Mouse (Mus musculus) myocyte (in vitro differentiated cells): ENCODE measurements around the gene Il2.

Experiments
- E2F4 ChIP-seq: IDR thresholded peaks from one replicate; pipeline ENCODE4 v1.6.1; 2011; ENCODE audit warnings: mild to moderate bottlenecking, control low read depth, moderate library complexity; ENCODE audit not compliant: insufficient read depth
- MAX ChIP-seq: IDR thresholded peaks from one replicate; pipeline ENCODE4 v1.6.1; 2011; ENCODE audit warnings: low read depth, mild to moderate bottlenecking, control low read depth
- MYOD1 ChIP-seq, 3 experiments: IDR thresholded peaks; one replicate each; pipeline ENCODE4 v1.6.1; 2011; ENCODE audit warnings: control low read depth in 2 of 3, low read depth in 2 of 3, mild to moderate bottlenecking in 2 of 3, moderate library complexity in 1 of 3; ENCODE audit not compliant: insufficient read length in 2 of 3, control insufficient read depth in 1 of 3
- MYOG ChIP-seq, 3 experiments: IDR thresholded peaks; one replicate each; pipeline ENCODE4 v1.6.1; 2011; ENCODE audit warnings: control low read depth in 2 of 3, low read depth in 2 of 3, mild to moderate bottlenecking in 2 of 3; ENCODE audit not compliant: insufficient read length in 2 of 3, control insufficient read depth in 1 of 3, insufficient read depth in 1 of 3
- POLR2A ChIP-seq: IDR thresholded peaks from one replicate; pipeline ENCODE4 v1.6.1; 2011; ENCODE audit warnings: low read depth, mild to moderate bottlenecking, control low read depth, moderate library complexity; ENCODE audit not compliant: insufficient read length
- USF1 ChIP-seq: IDR thresholded peaks from one replicate; pipeline ENCODE4 v1.6.1; 2011; ENCODE audit warnings: low read depth, mild to moderate bottlenecking, control low read depth, moderate library complexity

- no peak for TF ChIP-seq POLR2A
- TF ChIP-seq MYOG (IDR thresholded peaks at IDR 0.05; ENCODE audit: control insufficient read depth in 1 of 3, insufficient read depth in 1 of 3, insufficient read length in 2 of 3, low read depth in 2 of 3) = no peak
- no peak for TF ChIP-seq MYOD1 (IDR thresholded peaks at IDR 0.05; ENCODE audit: control insufficient read depth in 1 of 3, insufficient read length in 2 of 3, low read depth in 2 of 3)
- no peak for TF ChIP-seq MAX
- no peak for TF ChIP-seq USF1
- TF ChIP-seq E2F4 = no peak
These were observed 32.5 kb upstream of the Il2 start for GRCm38 (mm10) chr3:37158246-37158645.
